23 mouse cellular contexts compared by ENCODE assay signal in genomic region chr9:77759111-77759510, GRCm38 (mm10). TPM values are rescaled to one million over a fixed set of nuclear protein-coding genes. Genes with fewer than 3 reads are reported as not detected.
DNase-seq lines count a peak whose midpoint lies in the region; ATAC-seq and TF ChIP-seq lines count a peak whose summit lies in the region.
"Had no signal": no experiment of that assay in that cellular context is flagged by ENCODE, and none has a peak within 500 bp of the region (broad histone marks: within the 10 kb centered on the region; RNA-seq: fewer than 3 reads in every experiment).

No protein-coding gene starts in this region.

- H3K4me2 ChIP-seq in liver, postnatal 0 days (ENCODE audit: low read depth, low read length) = no peak overlapping the region
- no peak overlapping the region for H3K4me2 ChIP-seq in hindbrain, embryonic 11.5 days (replicated peaks; ENCODE audit: low read depth, low read length)
- H3K4me2 ChIP-seq: embryonic facial prominence, embryonic 12.5 days; forebrain, embryonic 13.5 days; forebrain, embryonic 15.5 days had no signal

- intact Hi-C loops in heart, postnatal 25 days (cut with DNase I) = loop anchor here (5.0 to 10.0 kb wide), 2 partner anchors 158 to 416 kb away; partner anchors contain the start of gene Elovl5

- no peak for TF ChIP-seq POLR2A in liver, adult 2 months (IDR thresholded peaks at IDR 0.05; ENCODE audit: extremely low read depth, insufficient read depth, low read length)

- no peak overlapping the region for H3K27ac ChIP-seq in liver, adult 2 months (replicated peaks; ENCODE audit: insufficient read depth, low read depth, low read length)
- no peak overlapping the region for H3K27ac ChIP-seq in liver, postnatal 0 days (ENCODE audit: low read depth)
- H3K27ac ChIP-seq in hindbrain, embryonic 11.5 days (ENCODE audit: low read depth, low read length) = no peak overlapping the region
- H3K27ac ChIP-seq: embryonic facial prominence, embryonic 10.5 days; embryonic facial prominence, embryonic 12.5 days; forebrain, embryonic 13.5 days; forebrain, embryonic 15.5 days had no signal

- no peak overlapping the region for H3K9ac ChIP-seq in liver, adult 2 months (ENCODE audit: low read depth, low read length)
- no peak overlapping the region for H3K9ac ChIP-seq in liver, postnatal 0 days (replicated peaks)
- no peak overlapping the region for H3K9ac ChIP-seq in hindbrain, embryonic 11.5 days (ENCODE audit: low read depth, low read length)
- H3K9ac ChIP-seq: embryonic facial prominence, embryonic 12.5 days; forebrain, embryonic 13.5 days; forebrain, embryonic 15.5 days; forebrain, postnatal 0 days had no signal

- H3K27me3 ChIP-seq in liver, adult 2 months (ENCODE audit: control insufficient read depth, insufficient read depth, low read length) = no peaks in the 10 kb centered on the region
- H3K27me3 ChIP-seq in liver, postnatal 0 days (ENCODE audit: insufficient read depth, low read length) = no peaks in the 10 kb centered on the region
- H3K27me3 ChIP-seq in hindbrain, embryonic 11.5 days (ENCODE audit: control insufficient read depth, insufficient read depth, low read length) = no peaks in the 10 kb centered on the region
- H3K27me3 ChIP-seq: CH12.LX; embryonic facial prominence, embryonic 12.5 days; forebrain, embryonic 13.5 days; forebrain, embryonic 15.5 days; Patski had no signal

- no peak for TF ChIP-seq CTCF in liver, adult 2 months (IDR thresholded peaks at IDR 0.05; ENCODE audit: low read depth, low read length)
- TF ChIP-seq CTCF in liver, postnatal 0 days (IDR thresholded peaks at IDR 0.05; ENCODE audit: low read depth) = no peak

- peak; percentile 55 for DNase-seq in heart, adult 11 months
- no peak for DNase-seq in heart, postnatal 25 days (ENCODE audit: low spot score)
- peak; percentile 28 for DNase-seq in liver, adult 2 months (ENCODE audit: extremely low read depth, low read depth, low spot score)
- no peak for DNase-seq in liver, postnatal 0 days
- peak; percentile 81 for DNase-seq in R1 (ENCODE audit: low read depth, low spot score)
- DNase-seq in thymus, postnatal 25 days = no peak
- no peak for DNase-seq in hindbrain, embryonic 11.5 days (ENCODE audit: low spot score)
- DNase-seq: adrenal gland, adult 8-10 months; B cell, adult 2 months; cerebellum, adult 11-12 months; cerebellum, adult 2 months; cerebellum, adult 9-10 months; cerebellum, postnatal 25 days; forebrain, postnatal 0 days had no signal

- peaks cover 37% of the 10 kb centered on the region; the same call in 1 of the 2 replicates for H3K79me2 ChIP-seq in liver, adult 2 months (ENCODE audit: control insufficient read depth, insufficient read depth, low read length)

- H3K4me3 ChIP-seq in liver, adult 2 months (ENCODE audit: insufficient read depth, low read depth, low read length) = no peak overlapping the region
- no peak overlapping the region for H3K4me3 ChIP-seq in liver, postnatal 0 days (ENCODE audit: low read depth, low read length)
- no peak overlapping the region for H3K4me3 ChIP-seq in hindbrain, embryonic 11.5 days (ENCODE audit: low read depth, low read length)
- H3K4me3 ChIP-seq: embryonic facial prominence, embryonic 10.5 days; embryonic facial prominence, embryonic 12.5 days; forebrain, embryonic 13.5 days; forebrain, embryonic 15.5 days had no signal

- TF ChIP-seq EP300 in liver, postnatal 0 days (IDR thresholded peaks at IDR 0.05; ENCODE audit: low read depth) = no peak

- ATAC-seq in liver, postnatal 0 days = no peak
- ATAC-seq in hindbrain, embryonic 11.5 days (ENCODE audit: low FRiP score) = no peak
- ATAC-seq: activated CD4-positive, CD25-positive, alpha-beta regulatory T cell, adult 4 months; CD4-positive, CD25-positive, alpha-beta regulatory T cell, adult 4 months; forebrain, embryonic 13.5 days; forebrain, embryonic 15.5 days; forebrain, postnatal 0 days; Patski had no signal

- H3K4me1 ChIP-seq in liver, adult 2 months (ENCODE audit: control insufficient read depth, insufficient read depth, low read length) = peaks cover 21% of the 10 kb centered on the region
- H3K4me1 ChIP-seq in liver, postnatal 0 days (ENCODE audit: insufficient read depth) = peaks cover 13% of the 10 kb centered on the region
- H3K4me1 ChIP-seq in hindbrain, embryonic 11.5 days (replicated peaks; ENCODE audit: control insufficient read depth, insufficient read depth, low read length) = no peaks in the 10 kb centered on the region

- no peaks in the 10 kb centered on the region for H3K9me3 ChIP-seq in liver, postnatal 0 days (ENCODE audit: low read length)
- H3K9me3 ChIP-seq in hindbrain, embryonic 11.5 days (ENCODE audit: control insufficient read depth, low read length) = no peaks in the 10 kb centered on the region
- H3K9me3 ChIP-seq: embryonic facial prominence, embryonic 10.5 days; embryonic facial prominence, embryonic 12.5 days; forebrain, embryonic 13.5 days; forebrain, embryonic 15.5 days; G1E had no signal

- H3K36me3 ChIP-seq in liver, adult 2 months (ENCODE audit: control insufficient read depth, insufficient read depth, low read length) = peaks cover 21% of the 10 kb centered on the region
- peaks cover 36% of the 10 kb centered on the region for H3K36me3 ChIP-seq in liver, postnatal 0 days (replicated peaks; ENCODE audit: insufficient read depth, low read length)
- no peaks in the 10 kb centered on the region for H3K36me3 ChIP-seq in hindbrain, embryonic 11.5 days (ENCODE audit: control insufficient read depth, insufficient read depth, low read length)
- H3K36me3 ChIP-seq: forebrain, embryonic 15.5 days had no signal

- WGBS in liver, adult 2 months = 52% methylated on average over 6 of the region's 6 CpGs
- 80% methylated on average over 6 of the region's 6 CpGs for WGBS in liver, postnatal 0 days (ENCODE audit: insufficient replicate concordance)
- 64% methylated on average over 6 of the region's 6 CpGs for WGBS in hindbrain, embryonic 11.5 days

RNA-seq across cellular contexts. Expression of gene Gclc, which starts 4.8 kb away (rescaled TPM):
- 10 to 100 TPM in 1 of 2 experiments, 1 to 10 TPM in 1; 8.7 to 11.5 TPM for total RNA-seq in heart, postnatal 25 days (2021)
- total RNA-seq in liver, adult 2 months (2014; rRNA removed) = 122 and 173 TPM in 2 replicates
- polyA plus RNA-seq in liver, adult 2 months (2012; rRNA removed) = 125 and 136 TPM in 2 replicates
- 22.9 and 24.0 TPM in 2 replicates for polyA plus RNA-seq in liver, postnatal 0 days (2015; fragmentation: Nextera tagmentation; extraction: Ambion mirVana)
- polyA plus RNA-seq in hindbrain, embryonic 11.5 days (2014; fragmentation: Nextera tagmentation; extraction: Ambion mirVana) = 19.5 and 22.6 TPM in 2 replicates

Comparison
In these comparisons a context has a peak if more than half of its experiments do, and no peak if none do; other contexts are left out.
1. DNase-seq: peak in heart, adult 11 months (single experiment), liver, adult 2 months (single experiment) and R1 (single experiment); none in heart, postnatal 25 days (single experiment), liver, postnatal 0 days (single experiment), thymus, postnatal 25 days (single experiment) and hindbrain, embryonic 11.5 days (single experiment).